7 mouse cellular contexts compared by ENCODE assay signal in genomic region chr16:21795071-21795470, GRCm38 (mm10). TPM values are rescaled to one million over a fixed set of nuclear protein-coding genes. Genes with fewer than 3 reads are reported as not detected.
DNase-seq lines count a peak whose midpoint lies in the region; ATAC-seq and TF ChIP-seq lines count a peak whose summit lies in the region.

No protein-coding gene starts in this region.

- H3K9me3 ChIP-seq in megakaryocyte, embryonic 14.5 days: no peaks in the 10 kb centered on the region
- no peaks in the 10 kb centered on the region for H3K9me3 ChIP-seq in forebrain, embryonic 11.5 days (ENCODE audit: control insufficient read depth, low read length)

- no peak overlapping the region for H3K27ac ChIP-seq in forebrain, embryonic 11.5 days (ENCODE audit: low read depth, low read length)
- H3K27ac ChIP-seq in liver, adult 2 months (replicated peaks; ENCODE audit: insufficient read depth, low read depth, low read length): no peak overlapping the region

- no peak for DNase-seq in forebrain, embryonic 11.5 days (ENCODE audit: low spot score)
- no peak for DNase-seq in liver, adult 2 months (ENCODE audit: extremely low read depth, low read depth, low spot score)
- DNase-seq in T-cell, adult 2 months (ENCODE audit: low spot score): no peak
- DNase-seq in left cerebral cortex, postnatal 25 days (ENCODE audit: low spot score in 2 of 2): no peak

- WGBS in forebrain, embryonic 11.5 days: 28% methylated on average over 5 of the region's 5 CpGs
- 44% methylated on average over 5 of the region's 5 CpGs for whole genome bisulfite sequencing in liver, adult 2 months

- TF ChIP-seq POLR2A in liver, adult 2 months (IDR thresholded peaks at IDR 0.05; ENCODE audit: extremely low read depth, insufficient read depth, low read length): no peak

- H3K4me1 ChIP-seq in megakaryocyte, embryonic 14.5 days: peaks cover 39% of the 10 kb centered on the region
- H3K4me1 ChIP-seq in forebrain, embryonic 11.5 days (replicated peaks; ENCODE audit: control insufficient read depth, insufficient read depth, low read length): no peaks in the 10 kb centered on the region
- H3K4me1 ChIP-seq in liver, adult 2 months (ENCODE audit: control insufficient read depth, insufficient read depth, low read length): 0 out of 2 replicates have a peak, but pooled peaks cover 5% of the 10 kb centered on the region

- peaks cover 32% of the 10 kb centered on the region for H3K36me3 ChIP-seq in megakaryocyte, embryonic 14.5 days (replicated peaks; ENCODE audit: low read length)
- H3K36me3 ChIP-seq in forebrain, embryonic 11.5 days (ENCODE audit: control insufficient read depth, insufficient read depth, low read length): no peaks in the 10 kb centered on the region
- H3K36me3 ChIP-seq in liver, adult 2 months (ENCODE audit: control insufficient read depth, insufficient read depth, low read length): peaks cover 3% of the 10 kb centered on the region; the same call in 1 of the 2 replicates

- H3K9ac ChIP-seq in forebrain, embryonic 11.5 days (ENCODE audit: low read length): peak overlapping the region; percentile 77; the same call in 1 of the 2 replicates
- H3K9ac ChIP-seq in liver, adult 2 months (ENCODE audit: low read depth, low read length): no peak overlapping the region

- H3K4me2 ChIP-seq in forebrain, embryonic 11.5 days (ENCODE audit: low read depth, low read length, severe bottlenecking): peak overlapping the region; percentile 86

- intact Hi-C loops in left cerebral cortex, postnatal 25 days (cut with DNase I): no loop called here

- H3K4me3 ChIP-seq in megakaryocyte, embryonic 14.5 days (replicated peaks): peak overlapping the region; percentile 100
- peak overlapping the region; percentile 77 for H3K4me3 ChIP-seq in forebrain, embryonic 11.5 days (ENCODE audit: low read depth, low read length)
- H3K4me3 ChIP-seq in liver, adult 2 months (ENCODE audit: insufficient read depth, low read depth, low read length): peak overlapping the region; percentile 89; the same call in 1 of the 2 replicates

- no peak for ATAC-seq in megakaryocyte, adult 5-6 weeks (ENCODE audit: poor library complexity, severe bottlenecking)
- no peak for ATAC-seq in forebrain, embryonic 11.5 days (replicated peaks; ENCODE audit: low FRiP score)
- ATAC-seq in erythroid progenitor cell, adult 5-6 weeks (replicated peaks; ENCODE audit: low FRiP score, poor library complexity, severe bottlenecking): no peak

- no peak for TF ChIP-seq CTCF in liver, adult 2 months (IDR thresholded peaks at IDR 0.05; ENCODE audit: low read depth, low read length)

- H3K27me3 ChIP-seq in megakaryocyte, embryonic 14.5 days (replicated peaks): no peaks in the 10 kb centered on the region
- H3K27me3 ChIP-seq in forebrain, embryonic 11.5 days (ENCODE audit: control insufficient read depth, insufficient read depth, low read length): no peaks in the 10 kb centered on the region
- H3K27me3 ChIP-seq in liver, adult 2 months (ENCODE audit: control insufficient read depth, insufficient read depth, low read length): no peaks in the 10 kb centered on the region

- H3K79me2 ChIP-seq in liver, adult 2 months (ENCODE audit: control insufficient read depth, insufficient read depth, low read length): peaks cover 6% of the 10 kb centered on the region; the same call in 1 of the 2 replicates

RNA-seq across cellular contexts. Expression of gene Map3k13, which starts 0.9 kb away (rescaled TPM):
- 0.03 TPM in 1 of 2 replicates, not detected in the other for polyA plus RNA-seq in megakaryocyte, embryonic 14.5 days (2012; ENCODE audit: insufficient read depth, low replicate concordance)
- total RNA-seq in megakaryocyte, adult 5-6 weeks (2015): 0.04 TPM in 1 of 2 replicates, not detected in the other
- 0.08 TPM in 1 of 2 replicates, not detected in the other for total RNA-seq in megakaryocyte, adult 5-6 weeks (2017)
- polyA plus RNA-seq in forebrain, embryonic 11.5 days (2014; fragmentation: Nextera tagmentation; extraction: Ambion mirVana): 3.5 TPM in 2 replicates
- 7.0 and 8.8 TPM in 2 replicates for total RNA-seq in liver, adult 2 months (2014; rRNA removed)
- 3.8 and 5.3 TPM in 2 replicates for polyA plus RNA-seq in liver, adult 2 months (2012; rRNA removed)
- total RNA-seq in erythroid progenitor cell, adult 5-6 weeks (2015; ENCODE audit: low replicate concordance): not detected in 2 replicates
- 0.39 and 0.53 TPM in 2 replicates for total RNA-seq in erythroid progenitor cell, adult 5-6 weeks (2017; ENCODE audit: low replicate concordance)
- total RNA-seq in left cerebral cortex, postnatal 25 days (2021): 10 to 100 TPM; 14.7 to 16.0 TPM

RNA-seq across cellular contexts. Expression of gene Ehhadh, which starts 7.5 kb away (rescaled TPM):
- polyA plus RNA-seq in megakaryocyte, embryonic 14.5 days (2012; ENCODE audit: insufficient read depth, low replicate concordance): 0.30 TPM in 1 of 2 replicates, not detected in the other
- 1.3 TPM in 2 replicates for total RNA-seq in megakaryocyte, adult 5-6 weeks (2015)
- 0.81 and 1.6 TPM in 2 replicates for total RNA-seq in megakaryocyte, adult 5-6 weeks (2017)
- polyA plus RNA-seq in forebrain, embryonic 11.5 days (2014; fragmentation: Nextera tagmentation; extraction: Ambion mirVana): 1.5 and 2.1 TPM in 2 replicates
- 263 and 266 TPM in 2 replicates for total RNA-seq in liver, adult 2 months (2014; rRNA removed)
- 168 and 174 TPM in 2 replicates for polyA plus RNA-seq in liver, adult 2 months (2012; rRNA removed)
- 0.72 and 2.9 TPM in 2 replicates for total RNA-seq in erythroid progenitor cell, adult 5-6 weeks (2015; ENCODE audit: low replicate concordance)
- 0.64 and 0.98 TPM in 2 replicates for total RNA-seq in erythroid progenitor cell, adult 5-6 weeks (2017; ENCODE audit: low replicate concordance)
- total RNA-seq in left cerebral cortex, postnatal 25 days (2021): 1 to 10 TPM; 1.5 to 1.7 TPM

Comparison
In these comparisons a context has a peak if more than half of its experiments do, and no peak if none do; other contexts are left out.
1. RNA of gene Ehhadh, which starts 7.5 kb away (total RNA-seq): 263 to 266 TPM in liver, adult 2 months; 0.64 to 2.9 TPM in erythroid progenitor cell, adult 5-6 weeks, 1.5 to 1.7 TPM in left cerebral cortex, postnatal 25 days and 0.81 to 1.6 TPM in megakaryocyte, adult 5-6 weeks; every median in the first group is over 10 times any median in the second.
2. Peak in every context shown above with its lines, with median percentiles within 50 percentile points of each other: H3K4me3 ChIP-seq.